Mouse (Mus musculus): Measurements from ENCODE around the gene Mlana.

- TF ChIP-seq MAFK (IDR thresholded peaks at IDR 0.05; ENCODE audit: insufficient read depth, low read depth, low read length): no peak
- TF ChIP-seq ZC3H11A (IDR thresholded peaks at IDR 0.05; ENCODE audit: borderline replicate concordance, low read depth, low read length): no peak
- TF ChIP-seq CHD2 (IDR thresholded peaks at IDR 0.05; ENCODE audit: low read depth, low read length): no peak
- no peak for TF ChIP-seq ZNF384 (IDR thresholded peaks at IDR 0.05; ENCODE audit: low read depth, low read length)
Measured at GRCm38 (mm10) chr19:29696840-29697239, 784 bp upstream of the Mlana start.
